Mouse (Mus musculus) right cerebral cortex, postnatal 4 days (tissue): ENCODE measurements around the gene DXBay18.
"Not testable (repeated sequence)": the region's sequence is repeated elsewhere in the genome, so short reads cannot be mapped to it uniquely, and the experiment has no call there.

Experiments
- DNase-seq: peaks from one replicate; pipeline ENCODE4 v3.0.0-alpha.2; 2022

Gene DXBay18

GRCm38 (mm10) chrX:73149350-73149749, at the start of gene DXBay18:
Gene DXBay18 (minus strand): TSS chrX:73149450.
- not testable (repeated sequence) for DNase-seq

GRCm38 (mm10) chrX:73191934-73192333, 42.7 kb upstream of the DXBay18 start, which contains the start of gene Xlr3b:
Gene Xlr3b (plus strand): TSS chrX:73192207.
- peak; percentile 3 for DNase-seq

GRCm38 (mm10) chrX:73176889-73177288, 27.6 kb upstream of the DXBay18 start, which contains the start of gene Spin2d:
Gene Spin2d (minus strand): TSS chrX:73176989.
- not testable (repeated sequence) for DNase-seq

GRCm38 (mm10) chrX:73148496-73148895, 754 bp downstream of the DXBay18 start, which contains the start of gene Xlr5b:
Gene Xlr5b (plus strand): TSS chrX:73148796.
- DNase-seq: not testable (repeated sequence)

- DNase-seq: not testable (repeated sequence)
Observed at GRCm38 (mm10) chrX:73143218-73143618, 6.0 kb downstream of the DXBay18 start.

GRCm38 (mm10) chrX:73122859-73123829, 26.1 kb downstream of the DXBay18 start:
- DNase-seq: not testable (repeated sequence)

GRCm38 (mm10) chrX:73116747-73117146, 32.5 kb downstream of the DXBay18 start, which contains the start of gene Gm14685:
Gene Gm14685 (plus strand): TSS chrX:73117047.
- DNase-seq: not testable (repeated sequence)

GRCm38 (mm10) chrX:73096941-73097508, 52.2 kb downstream of the DXBay18 start, which contains the start of gene Xlr3a:
Gene Xlr3a (minus strand): TSS chrX:73097095.
- not testable (repeated sequence) for DNase-seq
